9 mouse cellular contexts compared by ENCODE assay signal in the genomic region with DNA sequence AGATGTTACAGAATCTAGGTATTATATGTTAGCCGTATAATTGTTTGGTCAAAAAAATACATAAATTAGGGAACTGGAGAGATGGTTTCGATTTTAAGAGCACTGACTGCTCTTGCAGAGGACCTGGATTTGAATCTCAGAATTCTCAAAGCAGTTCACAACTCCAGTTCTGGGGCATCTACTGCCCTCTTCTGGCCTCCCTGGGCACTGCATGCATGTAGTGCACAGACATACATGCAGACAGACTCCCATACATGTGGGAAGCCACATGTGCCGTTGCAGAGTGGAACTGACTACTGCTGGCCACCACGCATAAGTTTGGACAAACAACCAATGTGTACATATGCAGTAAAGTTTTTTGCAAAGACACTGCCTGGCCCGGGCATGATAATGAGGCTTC.
DNase-seq lines count a peak whose midpoint lies in the region.
"Had no signal": no experiment of that assay in that cellular context is flagged by ENCODE, and none has a peak within 500 bp of the region (broad histone marks: within the 10 kb centered on the region; RNA-seq: fewer than 3 reads in every experiment).

No protein-coding gene starts in this region.

- WGBS in heart, embryonic 10.5 days = 90% methylated on average over 5 of the region's 5 CpGs

- H3K4me1 ChIP-seq in heart, embryonic 10.5 days = no peaks in the 10 kb centered on the region
- H3K4me1 ChIP-seq: midbrain, embryonic 15.5 days had no signal

- H3K27ac ChIP-seq in heart, embryonic 10.5 days = no peak overlapping the region
- H3K27ac ChIP-seq: midbrain, embryonic 15.5 days had no signal

- no peak overlapping the region for H3K4me3 ChIP-seq in heart, embryonic 10.5 days
- H3K4me3 ChIP-seq: midbrain, embryonic 15.5 days had no signal

- peak; percentile 58 for DNase-seq in heart, embryonic 10.5 days (ENCODE audit: low spot score)
- DNase-seq in heart, postnatal 14 days = no peak
- peak; percentile 17 for DNase-seq in right cerebral cortex, postnatal 4 days
- DNase-seq in right cerebral cortex, postnatal 25 days = no peak
- DNase-seq in R1 (ENCODE audit: low read depth, low spot score) = peak; percentile 85
- DNase-seq in thymus, postnatal 4 days = peak; percentile 48
- no peak for DNase-seq in gastrocnemius, postnatal 25 days
- DNase-seq: heart, postnatal 4 days had no signal

- H3K9me3 ChIP-seq in heart, embryonic 10.5 days = no peaks in the 10 kb centered on the region
- H3K9me3 ChIP-seq: midbrain, embryonic 15.5 days had no signal

- intact Hi-C loops in heart, postnatal 14 days (cut with DNase I) = no loop called here

- H3K27me3 ChIP-seq in heart, embryonic 10.5 days (ENCODE audit: insufficient read depth, poor library complexity, severe bottlenecking) = no peaks in the 10 kb centered on the region
- H3K27me3 ChIP-seq: midbrain, embryonic 15.5 days had no signal

- no peaks in the 10 kb centered on the region for H3K36me3 ChIP-seq in heart, embryonic 10.5 days
- H3K36me3 ChIP-seq: midbrain, embryonic 15.5 days had no signal

Comparison
In these comparisons a context has a peak if more than half of its experiments do, and no peak if none do; other contexts are left out.
1. DNase-seq: peak in heart, embryonic 10.5 days (single experiment), right cerebral cortex, postnatal 4 days (single experiment), R1 (single experiment) and thymus, postnatal 4 days (single experiment); none in heart, postnatal 14 days (0 of 2), right cerebral cortex, postnatal 25 days (single experiment) and gastrocnemius, postnatal 25 days (single experiment).